Mouse (Mus musculus) CH12.LX (cell line): ENCODE results near the gene Ttc30a2. TPM values are rescaled to one million over a fixed set of nuclear protein-coding genes. Genes with fewer than 3 reads are reported as not detected.

ENCODE experiments used
- DNase-seq: peaks from one replicate; pipeline ENCODE4 v3.0.0-alpha.2; 2013; ENCODE audit errors: extremely low read depth
- H3K27ac ChIP-seq: 2 replicates; pipeline ENCODE4 v1.5.1; 2012; ENCODE audit warnings: low read depth, mild to moderate bottlenecking, control low read depth, moderate library complexity; ENCODE audit not compliant: insufficient read depth
- H3K27me3 ChIP-seq: replicated peaks from 2 replicates; pipeline ENCODE3; 2012; ENCODE audit warnings: inconsistent platforms
- H3K36me3 ChIP-seq, 2 experiments: replicated peaks in 1 of 2; 2 replicates each; pipeline versions ENCODE3 to v1.6.1; 2012; ENCODE audit warnings: inconsistent platforms in 1 of 2, low read length in 1 of 2, mild to moderate bottlenecking in 1 of 2, mixed read lengths in 1 of 2, moderate library complexity in 1 of 2; ENCODE audit not compliant: control insufficient read depth in 1 of 2, insufficient read depth in 1 of 2
- H3K4me1 ChIP-seq, 2 experiments: 2 replicates each; pipeline ENCODE4 v1.6.1; 2012; ENCODE audit warnings: inconsistent platforms in 1 of 2, moderate library complexity in 1 of 2; ENCODE audit not compliant: insufficient read depth in 2 of 2, control insufficient read depth in 1 of 2
- H3K4me2 ChIP-seq: 2 replicates; pipeline ENCODE4 v1.6.1; 2012; ENCODE audit warnings: low read depth, mild to moderate bottlenecking, control low read depth; ENCODE audit not compliant: poor library complexity, insufficient read depth, severe bottlenecking
- H3K4me3 ChIP-seq, 3 experiments: fragments of 150-350 bp in 1 of 3; sonication (generic) in 1 of 3; replicated peaks in 1 of 3; 2 replicates each; pipeline versions ENCODE3 to v1.5.1; 2011 to 2012; ENCODE audit warnings: low read depth in 2 of 3, low read length in 2 of 3, mild to moderate bottlenecking in 2 of 3, moderate library complexity in 2 of 3, control low read depth in 1 of 3, improper control_type of control experiment in 1 of 3, inconsistent platforms in 1 of 3, mixed read lengths in 1 of 3; ENCODE audit not compliant: poor library complexity in 1 of 3
- H3K79me2 ChIP-seq: replicated peaks from 2 replicates; pipeline ENCODE4 v1.6.1; 2012; ENCODE audit warnings: mild to moderate bottlenecking, moderate library complexity; ENCODE audit not compliant: control insufficient read depth, poor library complexity, insufficient read depth, severe bottlenecking; ENCODE audit errors: extremely low read depth
- H3K9ac ChIP-seq: 2 replicates; pipeline ENCODE4 v1.6.1; 2012; ENCODE audit warnings: low read depth, mild to moderate bottlenecking, control low read depth, moderate library complexity; ENCODE audit not compliant: insufficient read depth
- H3K9me3 ChIP-seq: replicated peaks from 2 replicates; pipeline ENCODE3; 2012; ENCODE audit warnings: low read length, inconsistent platforms, mixed read lengths
- E2F4 ChIP-seq: IDR thresholded peaks from 2 replicates; pipeline ENCODE4 v1.6.1; 2011; ENCODE audit warnings: low read depth, low read length, improper control_type of control experiment; ENCODE audit not compliant: insufficient replicate concordance
- ETS1 ChIP-seq: conservative IDR thresholded peaks from 2 replicates; pipeline ENCODE4 v1.6.1; 2012; ENCODE audit warnings: low read depth, mild to moderate bottlenecking, inconsistent platforms, low read length, improper control_type of control experiment, moderate library complexity
- GABPA ChIP-seq: IDR thresholded peaks from 2 replicates; pipeline ENCODE4 v1.6.1; 2012; ENCODE audit warnings: low read depth, low read length, improper control_type of control experiment, inconsistent platforms; ENCODE audit not compliant: insufficient replicate concordance
- JUN ChIP-seq: IDR thresholded peaks from 2 replicates; pipeline ENCODE4 v1.6.1; 2011; ENCODE audit warnings: low read depth, mild to moderate bottlenecking, low read length, improper control_type of control experiment, moderate library complexity; ENCODE audit not compliant: insufficient read depth
- JUND ChIP-seq: conservative IDR thresholded peaks from 2 replicates; pipeline ENCODE4 v1.6.1; 2011; ENCODE audit warnings: low read depth, low read length, improper control_type of control experiment
- KAT2A ChIP-seq: IDR thresholded peaks from 2 replicates; pipeline ENCODE4 v1.6.1; 2012; ENCODE audit warnings: low read length, improper control_type of control experiment, inconsistent platforms; ENCODE audit not compliant: insufficient replicate concordance
- MXI1 ChIP-seq: IDR thresholded peaks from 2 replicates; pipeline ENCODE4 v1.6.1; 2011; ENCODE audit warnings: mild to moderate bottlenecking, low read depth, low read length, improper control_type of control experiment
- MYC ChIP-seq: IDR thresholded peaks from 2 replicates; pipeline ENCODE4 v1.6.1; 2011; ENCODE audit warnings: low read depth, mild to moderate bottlenecking, improper control_type of control experiment, low read length
- POLR2AphosphoS2 ChIP-seq: IDR thresholded peaks from 2 replicates; pipeline ENCODE4 v1.6.1; 2011; ENCODE audit warnings: low read depth, low read length, improper control_type of control experiment
- RAD21 ChIP-seq: IDR thresholded peaks from 2 replicates; pipeline ENCODE4 v1.6.1; 2011; ENCODE audit warnings: low read depth, mild to moderate bottlenecking, low read length, improper control_type of control experiment, moderate library complexity
- SIN3A ChIP-seq: IDR thresholded peaks from 2 replicates; pipeline ENCODE4 v1.6.1; 2012; ENCODE audit warnings: low read length, improper control_type of control experiment, inconsistent platforms
- TCF12 ChIP-seq: IDR thresholded peaks from 2 replicates; pipeline ENCODE4 v1.6.1; 2014; ENCODE audit warnings: low read depth, mild to moderate bottlenecking, inconsistent platforms, low read length, improper control_type of control experiment
- USF2 ChIP-seq: conservative IDR thresholded peaks from 2 replicates; pipeline ENCODE4 v1.6.1; 2011; ENCODE audit warnings: low read depth, low read length, improper control_type of control experiment
- ZC3H11A ChIP-seq: IDR thresholded peaks from 2 replicates; pipeline ENCODE4 v1.6.1; 2012; ENCODE audit warnings: low read depth, mild to moderate bottlenecking, inconsistent platforms, low read length, improper control_type of control experiment
- ZMIZ1 ChIP-seq: IDR thresholded peaks from 2 replicates; pipeline ENCODE4 v1.6.1; 2012; ENCODE audit warnings: low read depth, mild to moderate bottlenecking, inconsistent platforms, low read length, improper control_type of control experiment
- ZNF384 ChIP-seq: IDR thresholded peaks from 2 replicates; pipeline ENCODE4 v1.6.1; 2012; ENCODE audit warnings: low read depth, low read length, improper control_type of control experiment, inconsistent platforms
- dilution Hi-C: fragments of 300-500 bp; cut with MboI; formaldehyde crosslinking; loops from 2 replicates; pipeline ENCODE4 v1.14.3; 2020; ENCODE audit warnings: low sequenced_read_pairs; ENCODE audit not compliant: extremely low pct_unique_long_range_greater_than_20kb, extremely low pct_ligation_motif_present
- in situ Hi-C: fragments of 300-500 bp; cut with MboI; formaldehyde crosslinking; loops from 3 replicates; pipeline ENCODE4 v1.14.3; 2019; ENCODE audit warnings: low sequenced_read_pairs, low pct_ligation_motif_present, low pct_unique_long_range_greater_than_20kb, mixed read lengths
- polyA plus RNA-seq: library from polyadenylated mRNA; unstranded; fragments of >175 nt; gene quantifications from 2 replicates; pipeline ENCODE4 v1.2.1, GENCODE M21; 2012; ENCODE audit warnings: low read depth; ENCODE audit not compliant: insufficient read length
- total RNA-seq, 2 experiments: library from RNA; depleted of rRNA; stranded (reverse); fragments of 300-350 nt in 1 of 2; fragments of >200 nt in 1 of 2; gene quantifications; 2 replicates each; pipeline ENCODE4 v1.2.3; 2012 to 2014

Gene Ttc30a2
- total and polyA plus RNA-seq, 3 experiments: not detected

DNA sequence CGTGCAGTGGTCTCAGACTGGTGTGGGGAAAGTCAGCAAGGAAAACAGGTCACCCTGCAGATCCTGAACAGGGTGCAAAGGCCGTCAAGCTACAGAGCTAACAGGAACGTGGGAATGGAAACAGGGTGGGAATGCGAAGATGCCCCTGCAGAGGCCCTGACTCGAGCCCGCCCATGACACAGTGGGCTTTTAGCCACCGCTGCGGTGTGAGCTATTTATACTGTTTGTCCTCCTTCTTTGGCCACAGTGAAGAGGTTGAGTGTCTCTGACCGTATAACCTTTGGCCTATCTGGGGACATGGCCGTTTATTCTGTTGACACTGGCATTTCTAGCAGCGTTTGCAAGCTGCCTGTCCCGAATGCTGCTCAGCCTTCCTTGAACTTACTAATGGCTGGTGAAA lies 21.7 kb upstream of the Ttc30a2 start:
- H3K4me2 ChIP-seq: no peak overlapping the region
- dilution Hi-C loops: no loop called here

DNA sequence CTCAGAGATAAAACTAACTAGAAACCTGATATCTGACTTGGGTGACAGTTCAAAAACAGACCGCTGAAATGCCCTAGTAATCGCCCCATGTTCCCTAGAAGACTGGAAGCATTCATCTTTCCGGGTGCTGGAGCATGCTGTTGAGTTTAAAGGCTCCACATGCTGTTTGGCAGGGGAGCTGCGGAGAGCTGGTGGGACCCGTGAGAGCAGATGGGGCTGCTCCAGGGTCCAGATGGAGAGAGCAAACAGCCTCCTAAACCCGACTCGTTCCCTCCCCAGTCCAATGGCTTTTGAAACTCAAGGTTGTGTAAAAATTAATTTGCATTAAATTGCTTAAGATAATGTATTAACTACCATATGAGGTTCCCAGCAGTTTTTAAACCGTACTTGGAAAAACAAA lies 20.7 kb upstream of the Ttc30a2 start:
- Histone ChIP-seq H3K4me3 (no peak overlapping the region), H3K36me3 (no peaks in the 10 kb centered on the region), H3K27ac (no peak overlapping the region), H3K27me3 (no peaks in the 10 kb centered on the region), H3K9ac (no peak overlapping the region), H3K79me2 (no peaks in the 10 kb centered on the region), H3K4me2 (no peak overlapping the region), H3K9me3 (no peaks in the 10 kb centered on the region), H3K4me1 (peaks cover 11 to 27% of the 10 kb centered on the region in 2 experiments)
- dilution Hi-C loops (no loop called here), in situ Hi-C loops (no loop called here)
- no peak for TF ChIP-seq JUN
- no peak for TF ChIP-seq E2F4
- TF ChIP-seq MXI1: no peak
- DNase-seq: no peak

More for the DNA sequence above, 21.7 kb upstream of the Ttc30a2 start:
- H3K27me3 ChIP-seq: no peaks in the 10 kb centered on the region
- TF ChIP-seq TCF12 (no peak), ZNF384 (no peak), GABPA (no peak), POLR2AphosphoS2 (no peak), ETS1 (no peak), USF2 (no peak), MYC (no peak), KAT2A (no peak), RAD21 (no peak), ZC3H11A (no peak), ZMIZ1 (no peak), SIN3A (no peak), JUND (no peak)
- no peak overlapping the region for H3K4me3 ChIP-seq
- H3K27ac ChIP-seq: no peak overlapping the region
- no peaks in the 10 kb centered on the region for H3K36me3 ChIP-seq
- H3K79me2 ChIP-seq: no peaks in the 10 kb centered on the region
- H3K9ac ChIP-seq: no peak overlapping the region
- no peak for DNase-seq
- in situ Hi-C loops: no loop called here
- H3K4me1 ChIP-seq: peaks cover 11 to 32% of the 10 kb centered on the region in 2 experiments
- no peaks in the 10 kb centered on the region for H3K9me3 ChIP-seq
